Mouse (Mus musculus) midbrain, postnatal 0 days (tissue): ENCODE data around the gene Crybb1. TPM values are rescaled to one million over a fixed set of nuclear protein-coding genes. Genes with fewer than 3 reads are reported as not detected.
A peak's percentile ranks its signal among the peaks of the same experiment; 100 is the strongest.

Experiments used
- ATAC-seq: fragments of 200-750 bp; cut with Nextera tagmentation; 2 replicates; pipeline ENCODE4 v1.8.0; 2017; ENCODE audit warnings: moderate number of reproducible peaks, mild to moderate bottlenecking, moderate TSS enrichment, moderate library complexity; ENCODE audit not compliant: low FRiP score
- DNase-seq: peaks from one replicate; pipeline ENCODE4 v3.0.0-alpha.2; 2015; ENCODE audit warnings: low spot score
- H3K27ac ChIP-seq: fragments of 300-500 bp; sonication (generic); 2 replicates; pipeline ENCODE4 v1.5.1; 2014; ENCODE audit warnings: low read depth, mild to moderate bottlenecking, low read length, mixed read lengths
- H3K27me3 ChIP-seq: fragments of 300-500 bp; sonication (generic); 2 replicates; pipeline ENCODE4 v1.6.1; 2014; ENCODE audit warnings: low read length, control low read depth, mixed read lengths; ENCODE audit not compliant: insufficient read depth
- H3K36me3 ChIP-seq: fragments of 300-500 bp; sonication (generic); 2 replicates; pipeline ENCODE4 v1.6.1; 2014; ENCODE audit warnings: low read length, control low read depth, mixed read lengths; ENCODE audit not compliant: insufficient read depth
- H3K4me1 ChIP-seq: fragments of 300-500 bp; sonication (generic); 2 replicates; pipeline ENCODE4 v1.6.1; 2014; ENCODE audit warnings: mild to moderate bottlenecking, control low read depth, antibody characterized with exemption, low read length, mixed read lengths; ENCODE audit not compliant: insufficient read depth
- H3K4me2 ChIP-seq: fragments of 300-500 bp; sonication (generic); 2 replicates; pipeline ENCODE4 v1.6.1; 2014; ENCODE audit warnings: low read depth, mild to moderate bottlenecking, low read length, mixed read lengths; ENCODE audit not compliant: poor library complexity, severe bottlenecking
- H3K4me3 ChIP-seq: fragments of 300-500 bp; sonication (generic); 2 replicates; pipeline ENCODE4 v1.5.1; 2014; ENCODE audit warnings: low read depth, mild to moderate bottlenecking, low read length, moderate library complexity
- H3K9ac ChIP-seq: fragments of 300-500 bp; sonication (generic); replicated peaks from 2 replicates; pipeline ENCODE4 v1.6.1; 2014; ENCODE audit warnings: mild to moderate bottlenecking, low read length, moderate library complexity, mixed read lengths; ENCODE audit not compliant: poor library complexity, severe bottlenecking
- H3K9me3 ChIP-seq: fragments of 300-500 bp; sonication (generic); 2 replicates; pipeline ENCODE4 v1.6.1; 2016; ENCODE audit warnings: low read length, control low read depth
- CTCF ChIP-seq: IDR thresholded peaks from 2 replicates; pipeline ENCODE4 v1.5.1; 2016; ENCODE audit warnings: antibody characterized with exemption, mild to moderate bottlenecking
- WGBS: fragments of 180-500 bp; shearing (Covaris S2); extraction: QIAGEN DNeasy Blood & Tissue Kit; methylation state at CpG from one replicate; pipeline ENCODE4 v1.1.7; 2014; 5-methylcytosine and 5-hydroxymethylcytosine counted together
- polyA plus RNA-seq: library from polyadenylated mRNA; unstranded; fragments of >200 nt; fragmentation: Nextera tagmentation; extraction: Ambion mirVana; gene quantifications from 2 replicates; pipeline ENCODE4 v1.2.1, GENCODE M21; 2015
- total RNA-seq: library from RNA; depleted of rRNA; stranded (reverse); fragments of >200 nt; gene quantifications from 2 replicates; pipeline ENCODE4 v1.2.3, GENCODE M21; 2014

Crybb1 gene
- total and polyA plus RNA-seq, 2 experiments from 2014 or later: 11.5 to 13.2 TPM

GRCm38 (mm10) chr5:112279181-112280021, 23.8 kb downstream of the Crybb1 start:
- H3K4me3 ChIP-seq: no peak overlapping the region
- TF ChIP-seq CTCF: no peak
- H3K36me3 ChIP-seq: no peaks in the 10 kb centered on the region
- H3K4me2 ChIP-seq: no peak overlapping the region
- H3K4me1 ChIP-seq: peaks cover 6% of the 10 kb centered on the region; the same call in 1 of the 2 replicates
- no peak for DNase-seq
- WGBS: 89% methylated on average over 17 of the region's 17 CpGs
- no peaks in the 10 kb centered on the region for H3K27me3 ChIP-seq
- no peak for ATAC-seq
- H3K9ac ChIP-seq: no peak overlapping the region
- no peak overlapping the region for H3K27ac ChIP-seq
- no peaks in the 10 kb centered on the region for H3K9me3 ChIP-seq

GRCm38 (mm10) chr5:112280151-112280550, 24.5 kb downstream of the Crybb1 start:
- no peak overlapping the region for H3K27ac ChIP-seq
- 84% methylated on average over 7 of the region's 7 CpGs for WGBS
- DNase-seq (no peak), ATAC-seq (no peak)
- H3K9ac ChIP-seq: no peak overlapping the region
- H3K9me3 ChIP-seq: no peaks in the 10 kb centered on the region
- H3K27me3 ChIP-seq: no peaks in the 10 kb centered on the region
- H3K4me2 ChIP-seq: no peak overlapping the region
- no peak for TF ChIP-seq CTCF
- peaks cover 6% of the 10 kb centered on the region; the same call in 1 of the 2 replicates for H3K4me1 ChIP-seq
- H3K4me3 ChIP-seq: no peak overlapping the region
- H3K36me3 ChIP-seq: no peaks in the 10 kb centered on the region

GRCm38 (mm10) chr5:112280863-112281660, 25.4 kb downstream of the Crybb1 start:
- no peak overlapping the region for H3K4me2 ChIP-seq
- H3K9me3 ChIP-seq: no peaks in the 10 kb centered on the region
- no peak overlapping the region for H3K27ac ChIP-seq
- ATAC-seq (no peak), DNase-seq (no peak)
- H3K9ac ChIP-seq: no peak overlapping the region
- no peaks in the 10 kb centered on the region for H3K36me3 ChIP-seq
- H3K4me3 ChIP-seq: no peak overlapping the region
- 57% methylated on average over 15 of the region's 15 CpGs for WGBS
- no peaks in the 10 kb centered on the region for H3K27me3 ChIP-seq
- peaks cover 6% of the 10 kb centered on the region; the same call in 1 of the 2 replicates for H3K4me1 ChIP-seq
- no peak for TF ChIP-seq CTCF

GRCm38 (mm10) chr5:112281676-112282075, 26.1 kb downstream of the Crybb1 start:
- H3K27ac ChIP-seq: no peak overlapping the region
- no peak overlapping the region for H3K9ac ChIP-seq
- no peak overlapping the region for H3K4me3 ChIP-seq
- no peaks in the 10 kb centered on the region for H3K36me3 ChIP-seq
- ATAC-seq: no peak
- 88% methylated on average over 4 of the region's 4 CpGs for WGBS
- no peaks in the 10 kb centered on the region for H3K9me3 ChIP-seq
- peaks cover 6% of the 10 kb centered on the region; the same call in 1 of the 2 replicates for H3K4me1 ChIP-seq
- H3K4me2 ChIP-seq: no peak overlapping the region
- no peak for DNase-seq
- TF ChIP-seq CTCF: no peak
- no peaks in the 10 kb centered on the region for H3K27me3 ChIP-seq

- 0 out of 2 replicates have a peak overlapping the region, but pooled peaks have one; percentile 24 for H3K9ac ChIP-seq
- WGBS: 81% methylated on average over 6 of the region's 6 CpGs
- TF ChIP-seq CTCF: no peak
Measured at GRCm38 (mm10) chr5:112282123-112282779, 26.6 kb downstream of the Crybb1 start.

More at GRCm38 (mm10) chr5:112282123-112282779, 26.6 kb downstream of the Crybb1 start:
- Histone ChIP-seq H3K4me3 (no peak overlapping the region), H3K4me1 (peaks cover 6% of the 10 kb centered on the region; the same call in 1 of the 2 replicates), H3K27ac (no peak overlapping the region), H3K4me2 (no peak overlapping the region), H3K9me3 (no peaks in the 10 kb centered on the region), H3K36me3 (no peaks in the 10 kb centered on the region), H3K27me3 (no peaks in the 10 kb centered on the region)
- no peak for DNase-seq
- ATAC-seq: no peak
